In genomic region chr10:29535546-29536260, GRCm38 (mm10) we compare ENCODE assay signal across 8 mouse cellular contexts. TPM values are rescaled to one million over a fixed set of nuclear protein-coding genes. Genes with fewer than 3 reads are reported as not detected.
DNase-seq lines count a peak whose midpoint lies in the region; ATAC-seq and TF ChIP-seq lines count a peak whose summit lies in the region.

Rspo3 (minus strand) TSS chr10:29535867.

- TF ChIP-seq EP300 in ES-Bruce4 (IDR thresholded peaks at IDR 0.05; ENCODE audit: insufficient read depth, low read depth, low read length) = no peak
- TF ChIP-seq EP300 in lung, postnatal 0 days (IDR thresholded peaks at IDR 0.05) = no peak

- peak within 1 kb of the TSS; percentile 55 for H3K4me3 ChIP-seq in ES-Bruce4 (ENCODE audit: low read depth, low read length)
- H3K4me3 ChIP-seq in embryonic facial prominence, embryonic 12.5 days = peak within 1 kb of the TSS; percentile 72
- H3K4me3 ChIP-seq in heart, embryonic 15.5 days = peak within 1 kb of the TSS; percentile 71
- peak within 1 kb of the TSS; percentile 54 for H3K4me3 ChIP-seq in lung, postnatal 0 days (ENCODE audit: low read depth, low read length)

- under 1% methylated on average over 43 of the region's 44 CpGs for WGBS in embryonic facial prominence, embryonic 12.5 days
- 1% methylated on average over 44 of the region's 44 CpGs for WGBS in heart, embryonic 15.5 days
- 3% methylated on average over 41 of the region's 44 CpGs for WGBS in lung, postnatal 0 days

- peak within 1 kb of the TSS; percentile 59 for H3K9ac ChIP-seq in ES-Bruce4 (ENCODE audit: low read depth, poor library complexity, severe bottlenecking)
- peak within 1 kb of the TSS; percentile 67 for H3K9ac ChIP-seq in embryonic facial prominence, embryonic 12.5 days
- peak within 1 kb of the TSS; percentile 68 for H3K9ac ChIP-seq in heart, embryonic 15.5 days
- H3K9ac ChIP-seq in lung, postnatal 0 days (replicated peaks; ENCODE audit: low read depth) = no peak within 1 kb of the TSS; the same call in 1 of the 2 replicates

- TF ChIP-seq POLR2A in ES-Bruce4 (IDR thresholded peaks at IDR 0.05; ENCODE audit: insufficient read depth, low read length) = no peak

- peak within 1 kb of the TSS; percentile 81 for H3K4me2 ChIP-seq in embryonic facial prominence, embryonic 12.5 days (replicated peaks)
- peak within 1 kb of the TSS; percentile 96 for H3K4me2 ChIP-seq in heart, embryonic 15.5 days
- H3K4me2 ChIP-seq in lung, postnatal 0 days (replicated peaks; ENCODE audit: low read depth, low read length) = peak within 1 kb of the TSS; percentile 91

- H3K27me3 ChIP-seq in ES-Bruce4 (ENCODE audit: control insufficient read depth, insufficient read depth, low read length, poor library complexity, severe bottlenecking) = peaks cover 9% of the 10 kb centered on the region
- H3K27me3 ChIP-seq in embryonic facial prominence, embryonic 12.5 days = no peaks in the 10 kb centered on the region
- H3K27me3 ChIP-seq in heart, embryonic 15.5 days = peaks cover 21% of the 10 kb centered on the region
- H3K27me3 ChIP-seq in lung, postnatal 0 days (replicated peaks; ENCODE audit: insufficient read depth, low read length) = peaks cover 11% of the 10 kb centered on the region; the same call in 1 of the 2 replicates

- no peaks in the 10 kb centered on the region for H3K4me1 ChIP-seq in ES-Bruce4 (ENCODE audit: control insufficient read depth, insufficient read depth, low read length)
- peaks cover 14% of the 10 kb centered on the region; the same call in 1 of the 2 replicates for H3K4me1 ChIP-seq in embryonic facial prominence, embryonic 12.5 days
- H3K4me1 ChIP-seq in heart, embryonic 15.5 days (replicated peaks) = peaks cover 33% of the 10 kb centered on the region
- no peaks in the 10 kb centered on the region for H3K4me1 ChIP-seq in lung, postnatal 0 days (ENCODE audit: insufficient read depth, low read depth, low read length)

- no peaks in the 10 kb centered on the region for H3K9me3 ChIP-seq in ES-Bruce4 (replicated peaks; ENCODE audit: control insufficient read depth, insufficient read depth, low read length, poor library complexity, severe bottlenecking)
- no peaks in the 10 kb centered on the region for H3K9me3 ChIP-seq in embryonic facial prominence, embryonic 12.5 days
- no peaks in the 10 kb centered on the region for H3K9me3 ChIP-seq in heart, embryonic 15.5 days (replicated peaks)
- no peaks in the 10 kb centered on the region for H3K9me3 ChIP-seq in lung, postnatal 0 days (ENCODE audit: low read length)

- TF ChIP-seq CTCF in ES-Bruce4 (IDR thresholded peaks at IDR 0.05; ENCODE audit: low read depth, low read length) = no peak
- TF ChIP-seq CTCF in lung, postnatal 0 days (IDR thresholded peaks at IDR 0.05) = peak; percentile 30

- no peak within 1 kb of the TSS for H3K27ac ChIP-seq in ES-Bruce4 (ENCODE audit: insufficient read depth, low read length)
- peak within 1 kb of the TSS; percentile 37; the same call in 1 of the 2 replicates for H3K27ac ChIP-seq in embryonic facial prominence, embryonic 12.5 days
- peak within 1 kb of the TSS; percentile 53; the same call in 1 of the 2 replicates for H3K27ac ChIP-seq in heart, embryonic 15.5 days
- no peak within 1 kb of the TSS for H3K27ac ChIP-seq in lung, postnatal 0 days (ENCODE audit: low read length)

- no peaks in the 10 kb centered on the region for H3K36me3 ChIP-seq in ES-Bruce4 (ENCODE audit: control insufficient read depth, insufficient read depth, low read length, poor library complexity, severe bottlenecking)
- no peaks in the 10 kb centered on the region for H3K36me3 ChIP-seq in embryonic facial prominence, embryonic 12.5 days
- no peaks in the 10 kb centered on the region for H3K36me3 ChIP-seq in heart, embryonic 15.5 days
- no peaks in the 10 kb centered on the region for H3K36me3 ChIP-seq in lung, postnatal 0 days (ENCODE audit: insufficient read depth, low read length)

- peak; percentile 53 for DNase-seq in adrenal gland, postnatal 10 days
- peak; percentile 33 to 48 for DNase-seq in layer of hippocampus, adult 18-20 months (ENCODE audit: low spot score in 2 of 2)
- DNase-seq in lung, postnatal 0 days (ENCODE audit: low spot score) = peak; percentile 26
- peak; percentile 72 for DNase-seq in retina, postnatal 1 day
- no peak for DNase-seq in natural killer cell, adult 2 months (ENCODE audit: low spot score in 2 of 2)

- ATAC-seq in embryonic facial prominence, embryonic 12.5 days (ENCODE audit: insufficient number of reproducible peaks, insufficient read depth, low FRiP score, low TSS enrichment) = peak; percentile 78
- peak; percentile 51 for ATAC-seq in heart, embryonic 15.5 days (replicated peaks; ENCODE audit: insufficient number of reproducible peaks, insufficient read depth, low FRiP score, low read depth)
- peak; percentile 62 for ATAC-seq in lung, postnatal 0 days

RNA-seq across cellular contexts. Expression of gene Rspo3, which starts in this region (rescaled TPM):
- 0.70 and 1.4 TPM in 2 replicates for polyA plus RNA-seq in ES-Bruce4 (2011; ENCODE audit: insufficient read depth, insufficient read length, low read depth, missing spikeins)
- total RNA-seq in adrenal gland, postnatal 10 days (2021) = 10 to 100 TPM in 1 of 2 experiments, 1 to 10 TPM in 1; 9.2 to 11.2 TPM
- polyA plus RNA-seq in embryonic facial prominence, embryonic 12.5 days (2016; fragmentation: Nextera tagmentation; extraction: Ambion mirVana) = 19.9 and 23.1 TPM in 2 replicates
- polyA plus RNA-seq in heart, embryonic 15.5 days (2015; fragmentation: Nextera tagmentation; extraction: Ambion mirVana) = 4.9 and 6.6 TPM in 2 replicates
- 10 to 100 TPM; 12.4 to 14.5 TPM for total RNA-seq in layer of hippocampus, adult 18-20 months (2021)
- polyA plus RNA-seq in lung, postnatal 0 days (2015; fragmentation: Nextera tagmentation; extraction: Ambion mirVana) = 0.50 and 0.51 TPM in 2 replicates

Comparison
In these comparisons a context has a peak if more than half of its experiments do, and no peak if none do; other contexts are left out.
1. Peak in DNase-seq, ATAC-seq, H3K4me3 ChIP-seq and H3K4me2 ChIP-seq in lung, postnatal 0 days; RNA of the gene not detected or under 1 TPM.
2. H3K27ac ChIP-seq: peak in embryonic facial prominence, embryonic 12.5 days (single experiment) and heart, embryonic 15.5 days (single experiment); none in ES-Bruce4 (single experiment) and lung, postnatal 0 days (single experiment).
3. DNase-seq: peak in adrenal gland, postnatal 10 days (single experiment), layer of hippocampus, adult 18-20 months (2 of 2) and retina, postnatal 1 day (single experiment); none in natural killer cell, adult 2 months (0 of 2).
4. Peak in every context shown above with its lines, with median percentiles within 50 percentile points of each other: H3K4me3 ChIP-seq, ATAC-seq and H3K4me2 ChIP-seq.